Mouse (Mus musculus) ovary, adult 2 months (tissue): ENCODE data around the gene Gxylt2. TPM values are rescaled to one million over a fixed set of nuclear protein-coding genes. Genes with fewer than 3 reads are reported as not detected.

ENCODE experiments used
- polyA plus RNA-seq: library from polyadenylated mRNA; depleted of rRNA; stranded (reverse); fragments of >200 nt; gene quantifications from 2 replicates; pipeline ENCODE4 v1.2.3, GENCODE M21; 2012; rRNA removed

Gene Gxylt2
- polyA plus RNA-seq, result 18.8 and 28.0 TPM in 2 replicates

GRCm38 (mm10) chr6:100704574-100705365 lies at the start of gene Gxylt2:
Gene Gxylt2 (plus strand): TSS chr6:100704734.

DNA sequence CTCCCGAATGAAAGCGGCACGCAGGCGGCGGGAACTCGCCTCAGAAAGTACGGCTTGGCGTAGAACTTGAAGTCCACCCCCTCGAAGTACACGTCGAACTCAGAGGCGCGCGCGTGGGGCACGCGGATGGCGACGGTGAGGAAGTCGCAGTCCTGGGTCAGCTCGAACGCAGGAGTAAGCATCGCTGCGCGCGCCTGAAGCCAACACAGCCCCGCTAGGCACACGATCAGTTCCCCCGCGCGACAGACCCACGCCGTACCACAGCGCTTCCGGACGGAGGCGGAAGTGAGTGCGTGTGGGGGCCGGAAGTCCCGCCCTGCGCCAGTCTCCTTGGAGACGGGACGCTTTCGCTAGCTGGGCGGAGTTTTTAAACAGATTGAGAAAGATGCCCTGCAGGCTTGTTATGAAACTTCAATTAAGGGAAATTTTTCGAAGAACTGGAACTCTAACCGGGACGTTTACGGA lies 33.6 kb upstream of the Gxylt2 start, which contains the start of gene Shq1:
TSS of gene Shq1 (minus strand) at position 278 of the 465 bp plus-strand sequence.

GRCm38 (mm10) chr6:100833355-100833754 lies 128.8 kb downstream of the Gxylt2 start, which contains the start of gene Ppp4r2:
Gene Ppp4r2 (plus strand): TSS chr6:100833622.

Other genes with a start within 250 kb of the Gxylt2 start
- 5.9 and 6.9 TPM in 2 replicates for gene Shq1, start 33.6 kb upstream of the Gxylt2 start, polyA plus RNA-seq
- 17.7 and 18.9 TPM in 2 replicates for gene Ppp4r2, start 128.9 kb downstream of the Gxylt2 start, polyA plus RNA-seq